Mouse (Mus musculus) adrenal gland, adult 2 months (tissue): Measurements from ENCODE around the gene Rsbn1. TPM values are rescaled to one million over a fixed set of nuclear protein-coding genes. Genes with fewer than 3 reads are reported as not detected.

Experiments used
- DNase-seq: peaks from one replicate; pipeline ENCODE4 v3.0.0; 2021
- polyA plus RNA-seq: library from polyadenylated mRNA; depleted of rRNA; stranded (reverse); fragments of >200 nt; gene quantifications from 2 replicates; pipeline ENCODE4 v1.2.3, GENCODE M21; 2012; rRNA removed
- total RNA-seq, 2 experiments: library from RNA; stranded (reverse); gene quantifications; 2 replicates each; pipeline ENCODE4 v1.2.3; 2021

Gene Rsbn1
- total and polyA plus RNA-seq, 3 experiments: 6.3 to 18.3 (median 14.6) TPM

DNA sequence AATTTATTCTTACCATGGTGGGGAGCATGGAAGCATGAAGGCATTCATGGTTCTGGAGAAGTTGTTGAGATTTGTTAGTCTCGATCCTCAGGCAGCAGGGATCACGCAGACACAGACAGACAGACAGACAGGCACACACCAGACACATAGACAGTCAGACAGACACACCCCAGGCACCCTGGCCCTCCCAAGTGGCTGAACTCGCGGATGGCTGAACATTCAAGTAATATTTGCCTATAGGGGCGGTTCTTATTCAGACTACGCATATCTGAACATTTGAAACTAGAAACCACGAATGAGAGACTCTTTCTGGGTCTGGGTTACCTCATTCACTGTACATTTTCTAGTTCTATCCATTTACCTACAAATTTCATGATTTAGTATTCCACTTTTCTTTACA lies 34.7 kb downstream of the Rsbn1 start:
- no peak for DNase-seq

DNA sequence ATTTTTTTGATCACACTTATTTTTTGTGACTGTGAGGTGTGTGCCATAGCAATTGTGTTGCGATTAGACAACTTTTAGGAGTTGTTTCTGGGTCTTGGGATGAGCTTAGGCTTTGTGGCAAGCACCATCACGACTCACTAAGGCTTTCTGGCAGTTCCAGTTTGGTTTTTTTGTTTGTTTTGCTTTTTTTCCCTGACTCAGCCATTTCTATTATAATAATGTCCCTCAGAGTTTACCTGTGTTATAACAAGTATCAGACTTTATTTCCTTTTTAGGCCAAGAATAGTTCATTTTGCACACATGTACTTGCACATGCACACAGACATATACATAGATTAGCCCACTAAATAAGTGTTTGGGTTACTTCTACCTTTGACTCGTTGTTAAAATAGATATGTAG lies 46.7 kb downstream of the Rsbn1 start:
- no peak for DNase-seq

DNA sequence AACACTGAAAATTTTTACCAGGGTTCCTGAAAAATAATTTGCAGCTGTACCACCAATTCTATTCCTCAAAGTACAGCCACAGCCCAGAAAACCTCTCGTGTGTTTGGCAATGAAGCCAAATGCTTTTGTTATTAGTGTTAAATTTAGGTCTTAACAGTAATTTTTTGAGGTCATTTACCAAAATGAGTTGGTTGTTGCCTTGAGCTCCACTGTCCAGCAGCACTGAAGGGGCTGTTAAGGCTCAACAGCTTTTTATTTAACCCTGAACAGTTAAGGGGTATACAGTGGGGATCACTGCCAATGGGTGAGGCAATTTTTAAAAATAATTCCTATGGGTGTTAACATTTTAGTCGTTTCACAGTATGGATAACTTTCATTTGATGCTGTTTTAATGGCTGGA lies 53.3 kb downstream of the Rsbn1 start:
- DNase-seq: no peak

DNA sequence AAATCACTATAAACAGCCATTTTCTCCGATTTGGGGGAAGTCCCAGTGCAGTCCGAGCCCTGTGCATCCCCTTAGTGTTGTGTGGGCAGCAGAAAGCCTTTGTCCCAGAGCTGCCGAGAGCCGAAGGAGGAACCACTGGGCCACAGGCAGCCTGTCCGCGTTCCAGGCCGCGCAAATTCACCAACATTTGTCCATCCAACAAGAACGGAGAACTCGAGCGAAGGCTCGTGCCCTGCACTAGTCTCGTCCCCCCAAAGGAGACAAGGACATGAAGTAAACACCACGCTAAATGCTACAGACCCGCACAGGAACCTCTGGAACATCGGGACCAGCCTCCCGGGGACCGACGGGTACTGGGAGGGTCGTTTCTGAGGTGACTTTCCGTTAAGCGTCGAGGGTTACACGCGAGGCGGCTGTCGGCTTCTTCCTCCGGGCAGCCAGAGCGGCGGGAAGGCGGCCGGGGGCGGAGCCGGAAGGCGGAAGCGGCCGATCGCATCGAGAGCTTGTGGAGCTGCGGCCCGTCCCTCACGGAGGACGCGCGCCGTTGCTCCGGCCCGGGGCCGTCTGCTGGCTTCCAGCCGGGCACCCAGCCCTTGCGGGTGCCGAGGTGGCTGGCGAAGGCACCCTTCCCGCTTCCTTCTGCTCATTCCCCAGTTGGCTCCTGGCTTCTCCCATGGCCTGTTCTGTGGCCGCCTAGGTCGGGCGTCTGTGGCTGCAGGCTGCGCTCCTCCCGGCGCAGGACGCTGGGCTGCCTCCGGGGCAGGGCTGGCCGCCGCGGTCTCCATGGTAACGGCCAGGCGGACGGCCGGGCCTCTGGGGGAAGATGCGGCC lies 54.2 kb downstream of the Rsbn1 start, which contains the start of gene Phtf1:
Phtf1 (plus strand) TSS at position 250 of the 831 bp plus-strand sequence.
- peak; percentile 94 for DNase-seq

DNA sequence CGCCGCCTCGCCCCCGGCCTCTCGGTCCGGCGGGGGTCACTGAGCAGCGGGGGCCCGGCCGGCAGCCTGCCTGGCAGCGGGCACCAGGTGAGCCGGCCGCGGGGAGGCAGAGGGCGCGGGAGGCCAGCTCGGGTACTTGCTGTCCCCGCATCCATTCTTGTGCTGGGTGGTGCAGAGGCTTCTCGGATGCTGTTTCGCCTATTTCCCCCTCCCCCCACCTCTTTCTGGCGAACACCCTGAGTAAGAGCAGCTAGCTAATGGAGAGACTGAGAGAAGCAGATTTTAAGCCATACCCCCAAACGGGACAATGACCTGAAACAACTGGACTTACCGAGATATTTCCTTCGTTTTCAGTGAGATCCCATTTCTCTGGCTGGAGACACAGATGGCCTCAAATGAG lies 54.8 kb downstream of the Rsbn1 start:
- no peak for DNase-seq

DNA sequence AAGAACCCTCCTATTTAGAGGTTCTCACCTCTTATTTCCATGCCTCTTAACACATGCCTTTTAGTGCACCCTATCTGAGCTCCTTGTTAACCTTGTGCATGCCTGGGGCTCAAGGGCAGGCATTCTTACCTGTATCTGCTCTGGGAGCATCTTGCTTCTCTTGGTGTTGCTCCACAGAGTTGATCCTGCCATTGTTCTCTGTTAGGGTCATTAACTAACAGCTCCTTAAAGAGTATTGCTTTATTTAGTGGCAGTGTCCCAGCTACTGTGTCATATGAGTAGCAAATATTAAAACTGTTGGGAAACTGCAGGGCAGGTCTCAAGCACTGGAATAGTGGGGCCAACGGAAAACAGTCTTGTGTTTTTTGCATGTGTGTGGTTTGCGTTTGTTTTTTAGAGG lies 57.2 kb downstream of the Rsbn1 start:
- DNase-seq: no peak

DNA sequence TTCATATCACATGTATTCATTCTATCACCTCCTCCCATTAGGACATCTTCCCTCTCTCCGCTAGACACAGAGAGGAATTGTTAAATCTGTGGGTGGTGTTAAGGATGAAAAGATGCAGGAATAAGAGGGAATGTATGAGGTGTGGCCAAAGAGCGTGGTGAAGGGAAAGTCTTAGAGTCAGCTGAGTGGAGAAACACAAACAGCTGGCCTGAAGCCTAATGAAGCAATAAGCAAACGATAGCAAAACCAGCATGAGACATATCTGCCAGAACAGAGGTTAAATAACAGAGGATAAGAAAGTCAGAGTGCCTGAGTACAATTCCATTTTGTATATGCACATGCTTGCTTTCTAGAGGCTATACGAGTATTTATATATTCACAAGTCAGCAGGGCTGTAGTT lies 70.6 kb downstream of the Rsbn1 start:
- DNase-seq: no peak

DNA sequence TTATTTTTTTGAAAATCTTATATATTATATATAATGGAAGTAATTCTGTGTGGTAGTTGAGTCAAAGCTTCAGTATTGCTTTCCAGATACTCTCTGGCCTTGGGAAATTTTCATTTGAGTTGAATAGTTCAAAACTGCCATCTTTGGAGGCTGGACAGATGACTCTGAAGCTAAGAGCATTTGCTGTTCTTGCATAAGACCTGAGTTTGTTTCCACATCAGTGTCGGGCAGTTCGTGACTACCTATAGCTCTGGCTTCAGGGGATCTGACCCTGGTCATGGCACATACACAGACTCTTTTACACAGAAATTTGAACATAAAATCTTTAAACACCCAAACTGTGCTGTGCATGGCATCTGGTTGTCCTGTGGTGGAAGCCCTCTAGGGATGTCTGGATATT lies 71.3 kb downstream of the Rsbn1 start:
- DNase-seq: no peak

DNA sequence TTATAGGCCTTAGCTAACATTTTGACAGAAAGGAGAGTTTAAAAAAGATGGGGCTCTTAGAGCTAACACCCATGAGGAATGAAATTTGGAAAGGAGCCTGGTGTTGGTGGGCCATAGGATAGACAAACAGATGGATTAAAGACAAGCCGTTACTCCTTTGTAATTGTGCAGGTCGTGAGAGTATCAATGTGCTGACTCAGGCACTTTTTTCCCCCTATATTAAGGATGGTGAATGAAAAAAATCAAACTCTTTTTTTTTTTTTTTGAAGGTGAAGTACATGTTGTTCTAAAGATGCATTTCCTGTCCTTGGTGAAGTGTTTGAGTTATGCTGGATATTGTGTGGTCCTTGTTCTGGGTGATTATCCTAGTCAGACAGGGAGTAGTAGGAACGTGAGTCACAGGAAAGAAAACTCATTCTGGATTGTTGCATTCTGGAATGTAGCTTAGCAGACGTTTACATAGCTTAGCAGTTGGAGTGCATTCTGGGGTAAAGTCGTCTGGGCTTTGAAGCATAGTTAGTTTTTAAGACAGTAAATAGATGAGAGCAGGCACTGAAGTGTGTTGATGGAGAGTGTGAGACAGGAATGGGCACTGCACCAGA lies 74.0 kb downstream of the Rsbn1 start:
- DNase-seq: no peak

DNA sequence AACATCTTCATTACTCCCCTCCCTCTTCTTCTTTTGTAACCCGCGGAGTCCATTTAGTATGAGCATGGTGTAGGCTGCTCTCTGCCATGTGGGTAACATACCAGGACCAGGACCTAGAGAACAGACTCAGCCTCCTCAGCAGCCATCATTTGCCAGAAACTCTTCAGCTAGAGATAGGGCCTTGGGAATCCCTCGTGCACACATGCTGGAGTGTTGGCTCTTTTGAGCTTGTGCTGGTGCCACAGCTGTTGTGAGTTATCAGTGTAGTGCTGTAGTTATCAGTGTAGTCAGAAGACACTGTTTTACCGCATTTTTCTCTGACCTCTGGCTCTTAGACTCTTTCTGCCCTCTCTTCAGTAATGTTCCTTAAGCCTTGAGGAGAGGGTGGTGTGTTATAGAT lies 75.4 kb downstream of the Rsbn1 start:
- DNase-seq: no peak

DNA sequence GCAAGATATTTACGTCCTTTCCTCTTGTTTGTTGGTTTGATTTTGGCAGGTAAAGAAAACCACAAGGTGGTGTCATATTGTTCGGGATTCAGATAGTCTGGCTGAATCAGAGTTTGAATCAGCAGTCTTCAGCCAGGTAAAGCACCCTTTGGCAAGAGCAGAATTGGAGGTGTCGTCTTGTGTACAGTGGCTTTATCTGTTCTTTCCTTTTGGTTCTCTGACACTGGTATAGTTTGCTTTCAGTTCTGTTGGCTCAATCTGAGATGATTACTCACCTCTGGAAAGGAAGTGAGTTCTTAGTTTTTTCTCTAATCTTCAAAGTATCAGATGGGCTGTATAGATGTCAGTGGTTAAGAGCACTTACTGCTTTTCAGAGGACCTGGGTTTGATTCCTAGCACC lies 77.4 kb downstream of the Rsbn1 start:
- no peak for DNase-seq

DNA sequence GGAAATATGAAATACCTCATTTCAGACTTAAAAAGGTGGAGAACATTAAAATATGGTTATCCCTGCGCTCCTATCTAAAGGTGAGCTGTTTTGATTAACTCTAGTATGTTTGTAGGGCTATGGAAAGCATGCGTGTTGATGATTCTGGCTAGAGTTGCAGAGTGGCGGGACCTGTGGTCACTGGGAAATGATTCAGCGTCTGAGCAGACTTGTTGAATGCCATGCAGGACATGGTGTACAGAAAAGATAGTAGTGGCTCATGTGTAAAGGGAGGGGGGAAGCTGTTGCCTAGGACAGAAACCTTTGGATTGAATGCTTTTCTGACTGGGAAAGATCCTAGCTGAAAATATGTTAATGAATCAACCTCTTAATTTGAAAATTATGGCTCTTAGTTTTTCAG lies 84.8 kb downstream of the Rsbn1 start:
- no peak for DNase-seq

DNA sequence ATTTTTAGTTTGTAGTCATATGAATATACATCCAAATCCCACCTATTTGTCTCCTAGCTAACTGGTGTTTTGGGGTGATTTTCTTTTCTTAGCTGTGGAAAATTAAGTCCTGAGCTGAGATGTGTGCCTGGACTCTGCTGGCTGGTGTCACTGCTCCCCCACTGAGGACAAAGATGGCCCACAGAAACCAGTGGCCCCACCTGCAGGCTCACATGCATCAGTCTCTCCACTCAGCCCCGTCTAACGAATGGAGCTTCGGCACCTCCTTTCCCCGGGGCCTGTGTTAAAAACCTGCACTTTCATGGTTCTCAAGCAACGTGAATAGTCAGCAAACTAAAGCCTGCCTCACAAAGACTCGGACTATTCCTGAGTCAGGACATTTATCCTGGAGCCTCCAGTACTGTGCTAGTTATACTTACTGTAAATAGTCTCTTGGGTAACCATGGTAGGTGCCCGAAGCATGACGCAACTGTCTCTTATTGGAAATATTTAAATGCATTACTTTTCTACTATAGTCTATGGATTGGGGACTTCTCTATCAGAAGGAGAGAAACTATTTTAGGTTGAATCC lies 93.1 kb downstream of the Rsbn1 start:
- no peak for DNase-seq

DNA sequence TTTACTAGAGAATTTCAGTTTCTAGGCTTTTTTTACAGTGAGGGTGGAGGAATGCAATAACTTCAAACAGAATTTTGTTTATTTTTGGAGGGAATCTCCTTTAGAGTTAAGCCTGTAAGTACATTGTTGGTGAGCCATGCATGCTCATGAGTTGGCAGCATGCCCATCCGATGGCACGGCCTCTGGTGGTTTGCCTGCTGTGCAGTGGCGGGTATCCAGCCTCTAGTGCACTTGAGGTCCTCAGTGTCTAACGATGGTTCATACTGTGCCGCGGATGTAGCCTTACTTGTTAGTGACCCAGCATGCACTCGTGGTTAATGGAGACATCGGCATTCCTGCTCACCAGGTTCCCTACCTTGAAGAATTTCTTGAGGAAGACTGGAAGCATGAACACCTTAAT lies 93.6 kb downstream of the Rsbn1 start:
- peak; percentile 23 for DNase-seq

DNA sequence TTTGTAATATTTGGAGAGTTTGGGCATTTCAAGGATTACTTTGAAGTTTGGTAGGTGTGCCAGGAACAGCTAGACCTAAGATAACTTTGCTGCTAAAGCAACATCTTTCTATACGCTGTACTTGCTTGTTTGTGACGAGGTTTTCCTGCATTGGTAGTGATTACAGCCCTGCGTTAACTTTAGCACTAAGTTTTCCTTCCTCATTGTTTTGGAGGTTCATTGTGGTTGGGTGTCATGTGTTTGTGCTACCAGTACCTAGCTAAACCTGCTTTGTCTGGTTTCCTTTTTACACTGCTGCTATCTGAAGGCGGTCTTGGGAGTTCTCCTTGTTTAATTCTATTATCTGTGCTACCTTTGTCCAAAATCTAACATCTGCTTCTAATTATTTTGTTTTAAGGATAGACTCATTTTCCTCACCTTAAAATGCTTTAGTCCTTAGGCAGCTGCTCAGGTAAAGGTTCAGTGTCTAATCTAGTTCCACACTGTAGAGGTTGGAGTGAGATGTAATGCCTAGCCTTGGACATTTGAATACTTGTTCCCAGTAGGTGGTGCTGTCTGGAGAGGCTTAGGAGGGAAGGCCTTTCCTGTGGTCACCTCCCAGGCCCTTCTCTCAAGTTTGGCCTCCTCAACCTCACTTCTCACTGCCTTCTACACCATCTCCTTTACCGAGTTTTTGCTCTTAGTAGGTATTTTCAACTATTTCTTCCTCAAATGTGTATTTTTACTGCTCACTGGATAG lies 96.2 kb downstream of the Rsbn1 start:
- no peak for DNase-seq

DNA sequence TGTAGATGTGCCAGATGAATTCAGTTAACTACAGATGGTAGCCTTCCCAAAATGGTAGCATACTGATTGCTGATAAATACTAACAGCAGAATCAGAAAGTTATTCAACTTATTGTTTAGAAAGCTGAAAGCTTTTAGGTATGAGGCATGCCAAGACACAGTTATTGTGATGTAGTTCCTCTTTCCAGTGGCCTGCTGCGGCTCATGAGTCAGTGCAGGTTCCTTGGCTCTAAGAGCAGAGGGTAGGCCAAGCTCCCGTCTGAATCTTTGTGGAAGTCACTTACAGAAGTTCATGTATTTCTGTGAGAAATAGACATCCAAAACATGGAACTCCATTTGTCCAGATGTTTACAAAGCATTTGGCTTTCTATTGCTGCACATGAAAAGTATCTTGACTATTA lies 98.1 kb downstream of the Rsbn1 start:
- DNase-seq: no peak

Other genes starting within 250 kb of the Rsbn1 start
- gene Olfml3, start 176.1 kb upstream of the Rsbn1 start, total RNA-seq: 10 to 100 TPM; 20.2 to 21.5 TPM
- 15.9 and 16.0 TPM in 2 replicates for gene Olfml3, start 176.1 kb upstream of the Rsbn1 start, polyA plus RNA-seq
- gene Gm10964, start 174.8 kb upstream of the Rsbn1 start, total RNA-seq: not detected
- not detected in 2 replicates for gene Gm10964, start 174.8 kb upstream of the Rsbn1 start, polyA plus RNA-seq
- gene Hipk1, start 122.6 kb upstream of the Rsbn1 start, total RNA-seq: 100 to 1,000 TPM; 131 to 139 TPM
- 83.4 and 88.1 TPM in 2 replicates for gene Hipk1, start 122.6 kb upstream of the Rsbn1 start, polyA plus RNA-seq
- gene Dclre1b, start 104.7 kb upstream of the Rsbn1 start, total RNA-seq: 10 to 100 TPM; 17.4 to 20.0 TPM
- gene Dclre1b, start 104.7 kb upstream of the Rsbn1 start, polyA plus RNA-seq: 13.0 and 17.5 TPM in 2 replicates
- 10 to 100 TPM; 13.7 to 23.7 TPM for gene Ap4b1, start 104.6 kb upstream of the Rsbn1 start, total RNA-seq
- 6.7 and 7.2 TPM in 2 replicates for gene Ap4b1, start 104.6 kb upstream of the Rsbn1 start, polyA plus RNA-seq
- gene Gm43064, start 104.5 kb upstream of the Rsbn1 start, total RNA-seq: under 1 TPM; 0.38 to 0.49 TPM
- gene Gm43064, start 104.5 kb upstream of the Rsbn1 start, polyA plus RNA-seq: not detected in 2 replicates
- gene Bcl2l15, start 81.5 kb upstream of the Rsbn1 start, total RNA-seq: not detected
- gene Bcl2l15, start 81.5 kb upstream of the Rsbn1 start, polyA plus RNA-seq: not detected in 2 replicates
- gene Ptpn22, start 54.3 kb upstream of the Rsbn1 start, total RNA-seq: 1 to 10 TPM; 1.6 to 2.7 TPM
- 0.27 and 0.41 TPM in 2 replicates for gene Ptpn22, start 54.3 kb upstream of the Rsbn1 start, polyA plus RNA-seq
- 10 to 100 TPM; 14.4 to 21.2 TPM for gene Phtf1, start 54.0 kb downstream of the Rsbn1 start, total RNA-seq
- 12.4 and 13.9 TPM in 2 replicates for gene Phtf1, start 54.0 kb downstream of the Rsbn1 start, polyA plus RNA-seq